Mouse (Mus musculus) kidney, adult 2 months (tissue): ENCODE data around the gene Tcte3. TPM values are rescaled to one million over a fixed set of nuclear protein-coding genes. Genes with fewer than 3 reads are reported as not detected.

Experiments
- DNase-seq: peaks from one replicate; pipeline ENCODE4 v3.0.0; 2021
- H3K27ac ChIP-seq: fragments of 200-500 bp; 2 replicates; pipeline ENCODE4 v1.5.1; 2012; ENCODE audit warnings: low read depth, low read length, control low read depth, inconsistent platforms; ENCODE audit not compliant: insufficient read depth
- H3K27me3 ChIP-seq: fragments of 200-500 bp; replicated peaks from 2 replicates; pipeline ENCODE4 v1.6.1; 2012; ENCODE audit warnings: mild to moderate bottlenecking, moderate library complexity, low read length, inconsistent platforms; ENCODE audit not compliant: control insufficient read depth, insufficient read depth
- H3K36me3 ChIP-seq: fragments of 200-500 bp; 2 replicates; pipeline ENCODE4 v1.6.1; 2012; ENCODE audit warnings: mild to moderate bottlenecking, moderate library complexity, low read length, inconsistent platforms; ENCODE audit not compliant: control insufficient read depth, insufficient read depth
- H3K4me1 ChIP-seq: fragments of 200-500 bp; 2 replicates; pipeline ENCODE4 v1.6.1; 2011; ENCODE audit warnings: low read length; ENCODE audit not compliant: control insufficient read depth, insufficient read depth
- H3K4me3 ChIP-seq: fragments of 200-500 bp; 2 replicates; pipeline ENCODE4 v1.5.1; 2011; ENCODE audit warnings: mild to moderate bottlenecking, low read depth, low read length, control low read depth; ENCODE audit not compliant: insufficient read depth
- CTCF ChIP-seq: fragments of 200-500 bp; conservative IDR thresholded peaks from 2 replicates; pipeline ENCODE4 v1.5.1; 2011; ENCODE audit warnings: low read depth, mild to moderate bottlenecking, control low read depth, low read length, moderate library complexity, mixed read lengths; ENCODE audit not compliant: insufficient read depth, insufficient read length
- POLR2A ChIP-seq: fragments of 200-500 bp; IDR thresholded peaks from one replicate; pipeline ENCODE4 v1.6.1; 2011; ENCODE audit warnings: low read depth, low read length, control low read depth
- WGBS: fragments of 180-500 bp; shearing (Covaris S2); methylation state at CpG from one replicate; pipeline ENCODE4 v1.1.7; 2018; 5-methylcytosine and 5-hydroxymethylcytosine counted together
- polyA plus RNA-seq: library from polyadenylated mRNA; depleted of rRNA; stranded (reverse); fragments of >200 nt; gene quantifications from 2 replicates; pipeline ENCODE4 v1.2.3, GENCODE M21; 2012

The Tcte3 gene
- polyA plus RNA-seq, 1 experiment, result not detected

GRCm38 (mm10) chr17:15072211-15072610 is 30.9 kb upstream of the Tcte3 start:
- WGBS, result 90% methylated on average over 2 of the region's 2 CpGs
- H3K27ac ChIP-seq, result no peak overlapping the region
- peaks cover 14% of the 10 kb centered on the region for H3K4me1 ChIP-seq
- no peak overlapping the region for H3K4me3 ChIP-seq
- H3K27me3 ChIP-seq, result no peaks in the 10 kb centered on the region
- no peak for DNase-seq
- H3K36me3 ChIP-seq, result no peaks in the 10 kb centered on the region
- TF ChIP-seq CTCF (no peak), POLR2A (no peak)

DNA sequence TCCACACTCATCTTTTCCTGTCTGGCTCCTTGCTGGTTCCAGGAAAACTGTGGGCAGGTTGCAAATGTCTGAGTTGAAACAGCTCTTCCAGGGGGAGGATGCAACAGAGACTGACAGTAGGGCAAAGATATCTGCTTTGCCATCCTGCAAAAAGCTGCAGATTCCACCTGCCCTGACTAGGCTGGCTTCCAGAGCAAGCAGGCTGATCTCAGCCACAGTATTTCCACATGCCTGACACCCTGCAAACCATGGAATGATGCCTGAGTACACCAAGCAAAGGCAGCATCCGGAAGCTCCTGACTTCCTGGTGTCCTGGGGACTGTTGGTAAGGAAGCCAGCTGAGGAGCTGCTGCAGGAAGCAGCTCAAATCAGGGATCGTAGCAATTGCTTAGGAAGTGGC is 27.8 kb upstream of the Tcte3 start:
- Histone ChIP-seq H3K36me3 (no peaks in the 10 kb centered on the region), H3K4me3 (no peak overlapping the region), H3K27me3 (no peaks in the 10 kb centered on the region), H3K27ac (no peak overlapping the region), H3K4me1 (peaks cover 6% of the 10 kb centered on the region; the same call in 1 of the 2 replicates)
- TF ChIP-seq CTCF, result no peak; the same call in 1 of the 2 replicates
- TF ChIP-seq POLR2A, result no peak
- WGBS, result 52% methylated on average over 2 of the region's 2 CpGs
- peak; percentile 62 for DNase-seq

GRCm38 (mm10) chr17:15068040-15068792 is 26.9 kb upstream of the Tcte3 start:
- peak overlapping the region; percentile 14; the same call in 1 of the 2 replicates for H3K27ac ChIP-seq
- H3K4me3 ChIP-seq, result no peak overlapping the region
- DNase-seq, result peak; percentile 74
- H3K36me3 ChIP-seq, result no peaks in the 10 kb centered on the region
- 49% methylated on average over 8 of the region's 8 CpGs for WGBS
- no peak for TF ChIP-seq POLR2A
- no peak for TF ChIP-seq CTCF
- H3K27me3 ChIP-seq, result no peaks in the 10 kb centered on the region
- H3K4me1 ChIP-seq, result peaks cover 6% of the 10 kb centered on the region; the same call in 1 of the 2 replicates

- no peaks in the 10 kb centered on the region for H3K27me3 ChIP-seq
- H3K4me1 ChIP-seq, result peaks cover 6% of the 10 kb centered on the region; the same call in 1 of the 2 replicates
- WGBS, result 65% methylated on average over 1 of the region's 1 CpGs
- no peak overlapping the region for H3K27ac ChIP-seq
- H3K4me3 ChIP-seq, result no peak overlapping the region
- no peaks in the 10 kb centered on the region for H3K36me3 ChIP-seq
- peak; percentile 62 for DNase-seq
- TF ChIP-seq CTCF (no peak), POLR2A (no peak)
These were observed 25.6 kb upstream of the Tcte3 start for GRCm38 (mm10) chr17:15066911-15067310.

- Histone ChIP-seq H3K36me3 (no peaks in the 10 kb centered on the region), H3K27ac (no peak overlapping the region), H3K27me3 (no peaks in the 10 kb centered on the region), H3K4me1 (peaks cover 6% of the 10 kb centered on the region; the same call in 1 of the 2 replicates), H3K4me3 (no peak overlapping the region)
- 66% methylated on average over 6 of the region's 6 CpGs for WGBS
- no peak for DNase-seq
- TF ChIP-seq CTCF, result no peak
- TF ChIP-seq POLR2A, result no peak
These were observed 24.8 kb upstream of the Tcte3 start for GRCm38 (mm10) chr17:15066066-15066465.

- 43% methylated on average over 13 of the region's 13 CpGs for WGBS
- peak; percentile 80 for DNase-seq
These were observed 24.2 kb upstream of the Tcte3 start for GRCm38 (mm10) chr17:15065391-15066024.

DNA sequence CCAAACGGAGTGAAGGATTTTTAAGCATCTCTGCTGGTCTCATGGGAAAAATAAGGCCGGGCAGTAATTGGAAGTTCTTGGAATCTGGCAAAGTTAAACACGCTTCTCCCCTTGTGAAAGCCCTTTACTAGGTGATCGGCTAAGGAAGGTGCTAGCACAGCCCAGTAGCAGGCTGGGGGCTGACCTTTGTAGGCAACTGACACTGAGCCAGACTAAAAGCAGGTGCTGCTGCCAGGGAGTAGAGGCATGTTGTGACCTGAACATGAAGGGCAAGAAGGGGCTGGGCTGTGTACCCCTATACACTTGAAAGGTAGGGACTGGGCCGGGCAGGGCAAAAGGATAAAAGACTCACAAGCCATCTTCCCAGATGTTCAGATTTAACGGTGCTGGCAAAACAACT is 19.1 kb upstream of the Tcte3 start:
- whole genome bisulfite sequencing, result 89% methylated on average over 6 of the region's 6 CpGs
- Histone ChIP-seq H3K27ac (no peak overlapping the region), H3K4me3 (no peak overlapping the region), H3K4me1 (no peaks in the 10 kb centered on the region), H3K36me3 (peaks cover 2% of the 10 kb centered on the region), H3K27me3 (no peaks in the 10 kb centered on the region)
- DNase-seq, result no peak
- TF ChIP-seq CTCF (no peak), POLR2A (no peak)

More at GRCm38 (mm10) chr17:15065391-15066024, 24.2 kb upstream of the Tcte3 start:
- TF ChIP-seq CTCF, result peak; percentile 76
- no peak for TF ChIP-seq POLR2A
- Histone ChIP-seq H3K4me1 (peaks cover 6% of the 10 kb centered on the region; the same call in 1 of the 2 replicates), H3K4me3 (no peak overlapping the region), H3K27ac (no peak overlapping the region), H3K36me3 (no peaks in the 10 kb centered on the region; the same call in 1 of the 2 replicates), H3K27me3 (no peaks in the 10 kb centered on the region)
